Mouse (Mus musculus) retina, embryonic 14.5 days (tissue): ENCODE data around the gene Pcnx.

ENCODE experiments used
- DNase-seq: peaks from one replicate; pipeline ENCODE4 v3.0.0-alpha.2; 2015; ENCODE audit warnings: low spot score

Gene Pcnx

DNA sequence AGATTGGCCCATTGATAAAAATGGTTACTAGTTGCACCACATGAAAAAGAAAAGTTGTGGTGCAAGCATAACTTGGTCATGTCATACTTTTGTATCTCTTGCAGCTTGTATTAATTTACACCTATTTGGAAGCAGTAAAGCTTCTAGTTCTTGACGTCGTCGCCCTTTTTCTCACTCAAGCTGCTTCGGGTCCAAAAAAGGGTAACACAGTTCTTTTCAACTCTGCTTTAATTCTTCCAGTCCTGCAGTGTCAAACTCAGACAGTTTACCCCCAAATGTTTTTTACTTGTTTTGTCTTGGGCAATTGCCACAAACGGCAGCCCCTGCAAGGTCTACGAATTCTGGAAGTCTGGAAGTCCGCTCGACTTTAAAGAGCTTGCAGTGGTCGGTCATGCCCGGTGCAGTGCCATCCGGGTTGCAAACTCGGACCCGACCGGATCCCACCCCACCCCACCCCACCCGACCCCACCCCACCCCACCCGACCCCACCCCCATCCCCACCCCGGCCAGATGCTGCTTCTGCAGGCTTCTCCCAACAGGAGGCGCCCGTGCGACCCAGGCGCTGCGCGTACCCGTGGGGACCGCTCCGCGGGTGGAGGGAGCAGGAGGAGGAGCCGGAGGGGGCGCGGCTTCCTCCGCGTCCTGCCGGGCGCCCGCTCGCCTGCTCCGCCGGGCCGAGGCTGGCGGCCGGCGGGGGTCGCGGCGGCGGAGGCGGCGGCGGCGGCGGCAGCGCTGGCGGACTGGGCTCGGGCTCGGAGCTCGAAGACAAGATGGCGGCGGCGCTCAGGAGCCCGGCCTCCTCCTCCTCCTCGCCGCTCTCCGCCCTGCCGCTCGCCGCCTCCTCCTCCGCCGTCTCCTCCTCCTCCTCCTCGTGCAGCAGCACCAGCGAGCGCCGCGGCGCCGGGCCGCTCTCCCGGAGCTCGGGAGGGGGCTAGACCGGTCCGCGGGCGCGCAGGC, at the start of gene Pcnx:
TSS of gene Pcnx (plus strand) at position 673 of the 957 bp plus-strand sequence.
- DNase-seq, result peak; percentile 87

DNA sequence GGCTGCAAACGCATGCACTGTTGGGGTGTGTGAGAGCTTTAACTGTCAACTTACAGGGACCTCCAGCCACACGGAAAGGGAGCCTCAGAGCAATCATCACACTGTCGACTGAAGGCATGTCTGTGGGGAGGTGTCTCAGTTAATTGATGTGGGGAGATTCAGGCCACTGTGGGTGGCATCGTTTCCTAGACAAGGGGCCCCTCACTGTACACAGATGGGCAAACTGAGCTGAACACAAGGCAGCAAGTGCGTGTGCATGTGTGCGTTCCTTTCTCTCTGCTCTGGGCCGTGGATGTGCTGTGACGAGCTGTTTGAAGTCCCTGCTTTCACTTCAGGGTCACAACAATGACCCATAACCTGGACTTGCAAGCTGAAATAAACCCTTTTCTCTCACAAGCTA, 49.4 kb upstream of the Pcnx start:
- DNase-seq, result peak; percentile 48

DNA sequence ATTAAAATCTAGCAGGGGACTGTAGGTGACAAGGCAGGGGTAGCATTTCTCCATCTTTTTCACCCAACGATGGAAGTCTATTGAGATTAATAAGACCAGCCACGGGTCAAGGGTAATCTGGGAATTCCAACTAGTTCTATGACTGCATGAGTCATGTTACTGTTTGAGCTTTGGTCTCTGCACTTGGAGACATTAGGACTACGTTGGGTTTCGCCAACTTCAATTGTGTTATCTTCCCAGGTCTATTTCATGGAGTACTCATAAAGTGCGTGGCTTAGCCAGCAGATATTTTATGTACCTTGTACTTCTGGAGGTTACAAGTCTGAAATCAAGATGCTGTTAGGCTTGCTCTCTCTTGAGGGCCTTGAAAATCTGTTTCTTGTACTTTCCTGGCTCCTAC, 45.1 kb upstream of the Pcnx start:
- DNase-seq, result no peak

DNA sequence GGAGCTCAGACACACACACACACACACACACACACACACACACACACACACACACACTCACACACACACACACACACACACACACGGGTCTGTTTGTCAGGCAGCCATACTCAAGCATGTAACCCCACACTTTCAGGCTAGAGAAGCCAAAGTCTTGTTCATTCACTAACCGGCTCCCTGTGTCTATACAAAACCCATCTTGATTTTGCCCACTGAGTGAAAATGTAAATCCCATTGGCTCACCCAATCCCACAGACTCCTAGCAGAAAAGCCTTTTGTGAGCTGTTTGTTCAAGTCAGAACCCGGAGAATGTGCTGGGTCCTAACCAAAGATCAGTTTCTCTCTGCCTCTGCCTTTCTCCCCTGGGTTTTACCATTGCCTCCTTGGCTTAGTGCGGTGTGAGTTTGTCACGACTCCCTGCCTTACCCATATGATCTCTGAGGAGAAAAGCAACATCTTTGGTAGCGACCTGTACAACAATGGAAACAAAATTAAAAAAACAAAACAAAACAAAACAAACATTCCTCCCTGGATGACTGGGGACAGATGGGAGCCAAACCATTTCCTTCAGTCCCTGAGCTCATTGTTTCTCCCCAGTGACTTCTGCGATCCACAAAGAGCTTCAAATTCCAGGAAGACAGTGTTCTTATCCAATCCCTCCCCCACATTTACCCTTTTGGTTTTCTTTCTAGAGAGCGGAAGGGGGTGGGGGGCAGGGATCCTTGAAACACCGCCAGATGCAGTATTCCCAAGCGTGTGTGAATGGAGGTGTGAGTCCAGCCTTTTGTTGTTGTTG, 43.3 kb upstream of the Pcnx start:
- DNase-seq, result peak; percentile 51

DNA sequence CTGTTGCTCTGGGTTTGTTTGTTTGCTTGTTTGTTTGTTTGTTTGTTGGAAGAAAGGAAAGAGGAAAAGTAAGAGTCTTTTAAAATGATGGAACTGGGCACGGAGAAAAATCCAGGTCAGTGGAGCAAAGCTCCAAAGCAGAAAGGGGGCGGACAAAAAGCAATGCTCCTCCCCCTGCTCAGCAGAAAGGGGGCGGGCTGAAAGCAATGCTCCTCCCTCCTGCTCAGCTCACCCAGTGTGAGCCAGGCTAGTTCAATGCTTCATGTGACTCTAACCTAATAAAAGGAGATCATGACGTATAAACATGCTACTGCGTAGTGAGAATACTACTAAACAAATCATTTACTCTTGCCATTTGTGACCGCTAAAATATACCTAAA, 42.7 kb upstream of the Pcnx start:
- DNase-seq, result peak; percentile 57

DNA sequence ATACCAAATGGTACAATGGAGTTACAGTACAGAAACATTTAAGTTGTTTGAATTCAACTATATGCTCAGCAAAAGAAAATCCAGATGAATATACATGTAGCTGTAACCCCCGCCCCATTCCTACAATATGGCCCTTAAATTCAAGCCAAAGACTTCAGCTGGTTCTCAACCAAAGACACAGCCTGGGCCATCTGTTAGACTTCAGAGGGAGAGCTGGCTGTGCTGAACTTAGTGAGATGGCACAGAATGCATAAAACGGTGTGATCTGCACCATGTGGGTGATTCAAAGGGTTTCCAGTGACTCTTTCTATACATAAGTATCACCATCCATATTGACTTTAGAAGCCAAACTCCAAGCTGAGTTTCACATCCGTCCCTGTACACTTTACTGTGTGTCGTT, 39.1 kb upstream of the Pcnx start:
- no peak for DNase-seq

DNA sequence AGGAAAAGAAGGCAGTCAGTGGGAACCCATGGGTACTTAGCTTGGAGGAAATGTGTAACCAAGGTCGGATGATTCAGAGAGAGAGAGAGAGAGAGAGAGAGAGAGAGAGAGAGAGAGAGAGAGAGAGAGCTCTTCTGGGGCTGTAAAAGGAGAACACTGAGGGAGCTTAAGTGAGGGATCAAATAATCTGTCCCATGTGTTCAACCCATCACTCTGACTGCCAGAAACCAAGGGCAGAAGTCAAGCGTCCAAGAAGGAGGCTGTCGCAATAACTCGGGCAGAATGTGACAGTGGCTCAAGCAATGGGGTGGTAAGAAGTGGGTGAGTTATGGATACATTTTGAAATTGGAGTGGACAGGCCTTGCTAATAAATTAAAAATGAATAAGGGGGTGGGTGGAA, 37.6 kb upstream of the Pcnx start:
- no peak for DNase-seq

DNA sequence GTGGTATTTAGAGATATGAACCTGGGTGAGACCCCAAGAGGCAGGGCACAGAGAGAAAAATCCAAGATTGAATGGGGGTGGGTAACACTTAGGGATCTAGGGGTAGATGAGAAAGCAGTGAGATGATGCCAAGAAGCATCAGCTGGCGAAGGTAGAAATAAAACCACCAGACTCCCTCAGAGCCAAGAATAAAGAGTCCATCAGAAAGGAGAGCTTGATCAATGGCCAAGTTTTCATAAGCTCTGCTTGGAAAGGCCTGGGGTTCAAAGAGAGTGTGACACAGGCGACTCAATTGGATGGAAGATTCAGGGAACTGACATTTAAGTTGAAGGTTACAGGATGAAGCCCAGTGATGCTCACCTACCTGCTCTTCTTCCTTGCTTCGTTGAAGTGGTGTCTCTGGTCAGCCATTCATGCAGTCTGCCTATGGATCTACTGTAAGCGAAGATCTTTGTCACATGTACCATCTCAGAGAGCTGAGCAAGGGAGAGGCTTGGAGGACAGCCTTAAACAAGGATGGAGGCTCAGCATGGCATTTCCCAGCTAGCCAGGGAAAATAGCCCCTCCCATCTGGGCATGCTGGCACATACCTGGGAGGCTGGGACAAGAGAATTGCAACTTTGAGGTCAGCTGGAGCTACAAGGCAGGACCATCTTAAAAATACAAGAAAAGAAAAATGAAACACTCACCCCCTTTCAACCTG, 36.9 kb upstream of the Pcnx start:
- DNase-seq, result no peak

DNA sequence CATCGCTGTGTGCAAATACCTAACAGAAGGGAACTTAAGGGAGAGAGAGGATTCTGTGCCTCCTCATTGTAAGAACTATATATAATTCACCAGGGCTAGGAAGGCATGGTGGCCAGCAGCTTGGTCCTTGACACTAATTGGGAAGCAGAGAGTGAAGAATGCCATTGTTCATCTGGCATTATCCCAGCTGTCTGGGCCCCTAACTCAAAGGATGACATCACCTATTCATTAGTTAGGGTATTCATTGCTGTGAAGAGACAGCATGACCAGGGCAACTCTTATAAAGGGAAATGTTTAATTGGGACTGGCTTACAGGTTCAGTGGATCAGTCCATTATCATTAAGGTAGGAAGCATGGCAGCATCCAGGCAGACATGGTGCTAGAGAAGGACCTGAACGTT, 31.5 kb upstream of the Pcnx start:
- DNase-seq, result peak; percentile 72

DNA sequence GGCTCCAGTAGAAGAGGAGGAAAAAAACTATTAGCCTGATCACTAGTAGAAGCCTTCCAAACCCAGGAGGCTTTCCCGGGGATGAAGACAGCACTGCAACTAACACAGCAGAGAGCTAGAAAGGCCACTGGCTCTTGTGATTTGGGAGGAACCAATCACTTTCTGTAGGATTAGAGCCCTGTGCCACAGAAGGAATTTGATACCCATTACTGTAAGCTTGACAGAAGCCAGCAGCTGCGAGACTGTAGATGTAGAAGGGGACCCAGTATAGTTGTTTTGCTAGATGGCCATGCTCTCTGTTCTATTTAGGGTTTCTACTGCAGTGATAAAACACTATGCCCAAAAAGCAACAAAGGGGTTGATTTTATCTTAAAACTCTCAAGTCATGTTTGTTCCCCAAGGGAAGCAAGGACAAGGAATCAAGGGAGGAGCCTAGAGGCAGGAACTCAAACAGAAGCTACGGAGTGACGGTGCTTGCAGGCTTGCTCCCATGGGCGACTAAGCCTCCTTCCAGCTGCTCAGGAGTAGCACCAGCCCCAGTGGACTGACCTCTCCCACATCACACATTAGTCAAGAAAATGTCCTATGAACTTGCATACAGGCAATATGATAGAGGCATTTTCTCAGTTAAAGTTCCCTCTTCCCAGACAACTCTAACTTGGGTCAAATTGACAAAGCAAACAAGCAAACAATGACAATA, 27.6 kb upstream of the Pcnx start:
- no peak for DNase-seq

DNA sequence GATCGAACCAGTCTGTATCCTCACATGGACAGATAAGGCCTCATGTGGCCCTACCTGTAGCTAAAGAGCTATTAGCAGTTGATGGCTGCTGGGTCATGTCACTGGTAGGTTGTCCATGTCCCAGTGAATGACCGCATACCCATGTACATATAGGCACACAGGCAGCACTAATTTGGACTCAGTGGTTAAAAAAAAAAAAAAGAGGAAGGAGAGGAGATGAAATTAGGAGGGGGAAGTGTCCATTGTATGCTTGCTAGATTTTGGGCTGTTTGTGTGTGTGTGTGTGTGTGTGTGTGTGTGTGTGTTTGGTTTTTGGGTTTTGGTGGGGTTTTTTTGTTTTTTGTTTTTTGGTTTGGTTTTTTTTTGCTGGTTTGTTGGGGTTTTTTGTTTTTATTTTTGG, 26.7 kb upstream of the Pcnx start:
- no peak for DNase-seq

DNA sequence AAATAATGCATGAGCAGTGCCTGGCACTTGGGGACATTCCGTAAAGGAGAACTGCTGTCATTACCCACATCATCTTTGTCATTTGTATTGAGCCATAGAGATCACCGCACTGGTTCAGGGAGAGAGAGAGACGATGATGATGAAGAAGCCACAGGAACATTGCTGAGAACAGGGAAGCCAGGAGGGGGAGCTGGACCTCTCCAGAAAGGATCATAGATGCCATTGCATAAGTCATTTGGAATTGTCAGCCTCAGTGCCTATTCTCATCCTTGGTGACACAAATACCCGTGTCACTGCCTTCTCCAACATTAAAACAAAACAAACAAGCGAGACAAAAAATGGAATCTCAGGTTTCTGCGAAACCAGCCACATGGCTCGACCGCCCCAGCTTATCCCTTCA, 23.7 kb upstream of the Pcnx start:
- DNase-seq, result no peak

DNA sequence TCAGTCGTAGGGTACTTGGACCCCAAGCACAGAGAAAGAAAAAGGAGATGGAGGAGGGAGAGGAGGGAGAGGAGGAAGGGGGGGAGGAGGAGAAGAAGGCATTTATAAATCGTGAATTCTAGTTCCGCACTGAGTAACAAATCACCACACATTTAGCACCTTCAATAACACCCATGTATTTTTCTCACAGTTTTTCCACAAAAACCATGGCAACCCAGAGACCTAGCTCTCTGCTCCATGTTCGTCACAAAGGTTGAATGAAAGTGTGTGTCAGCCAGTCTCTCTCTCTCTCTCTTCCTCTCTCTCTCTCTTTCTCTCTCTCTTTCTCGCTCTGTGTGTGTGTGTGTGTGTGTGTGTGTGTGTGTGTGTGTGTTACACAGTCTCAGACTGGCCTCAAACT, 22.4 kb upstream of the Pcnx start:
- DNase-seq, result no peak

DNA sequence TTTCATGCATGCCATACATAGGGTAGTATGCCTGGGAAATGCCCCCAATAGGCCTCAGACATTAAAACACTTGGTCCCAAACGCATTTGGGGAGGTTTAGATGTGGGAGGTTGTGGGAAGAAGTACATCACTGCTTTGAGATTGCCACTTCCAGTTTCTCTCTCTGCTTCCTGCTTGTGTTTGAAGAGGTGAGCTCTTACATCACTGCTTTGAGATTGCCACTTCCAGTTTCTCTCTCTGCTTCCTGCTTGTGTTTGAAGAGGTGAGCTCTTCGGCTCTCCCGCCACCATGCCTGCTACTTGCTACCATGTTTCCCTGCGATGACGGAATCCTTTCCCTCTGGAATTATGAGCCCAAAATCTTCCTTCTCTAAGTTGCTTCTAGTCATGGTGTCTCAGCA, 20.2 kb upstream of the Pcnx start:
- no peak for DNase-seq

DNA sequence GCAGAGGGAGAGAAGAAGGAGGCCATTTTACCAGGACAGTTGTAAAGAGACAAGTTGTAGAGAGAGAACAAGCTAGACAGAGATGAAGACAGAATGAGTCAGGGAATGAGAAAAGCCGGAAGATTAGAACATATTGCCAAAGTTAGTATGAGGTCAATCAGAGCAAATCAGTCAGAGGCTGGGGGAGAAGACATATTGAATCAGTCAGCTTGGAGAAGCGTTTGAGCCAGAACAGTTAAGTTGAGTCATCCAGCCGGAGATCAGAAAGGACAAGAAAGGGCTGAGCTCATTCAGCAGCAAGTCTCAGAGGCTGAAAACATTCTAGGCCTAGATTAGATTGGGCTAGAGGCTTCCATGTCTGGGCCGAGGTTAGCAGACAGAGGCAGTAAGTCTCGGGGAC, 18.8 kb upstream of the Pcnx start:
- DNase-seq, result no peak

DNA sequence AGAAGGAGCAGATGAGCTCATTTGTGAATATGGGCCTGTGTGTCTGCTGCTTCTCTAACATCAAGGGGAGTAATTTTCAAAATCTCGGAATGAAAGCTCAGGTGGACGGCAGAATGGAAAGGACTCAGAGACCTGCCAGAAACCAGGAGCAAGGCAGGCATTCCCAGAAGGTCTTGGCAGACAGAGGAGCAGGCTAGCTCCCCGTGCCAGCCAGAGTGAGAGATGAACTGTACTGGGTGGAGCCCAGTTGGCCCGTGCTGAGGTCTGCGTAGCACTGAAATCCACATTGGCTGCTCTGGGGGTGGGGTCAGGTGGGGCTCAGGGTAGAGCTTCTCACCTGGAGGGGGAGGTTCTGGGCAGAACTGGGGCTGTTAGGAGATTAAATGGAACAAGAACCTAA, 16.3 kb upstream of the Pcnx start:
- no peak for DNase-seq

DNA sequence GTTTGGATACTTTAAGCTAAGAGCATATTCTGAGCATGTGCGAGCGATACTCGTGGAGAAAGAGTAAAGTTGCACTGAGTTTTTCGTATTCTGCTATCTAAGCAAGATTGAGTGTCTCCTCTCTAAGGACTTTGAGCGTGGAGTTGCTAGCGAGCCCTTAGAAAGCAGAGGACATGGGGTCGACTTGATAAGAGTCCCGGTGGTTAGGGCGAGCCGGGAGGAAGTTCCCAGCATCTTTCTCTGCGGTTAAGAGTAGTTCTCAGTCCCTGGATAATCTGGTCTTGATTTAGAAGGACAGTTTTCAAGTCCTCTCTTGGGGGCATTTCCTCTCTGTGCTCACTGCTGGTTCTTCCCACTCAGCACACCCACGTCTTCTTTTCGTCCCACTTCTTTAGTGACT, 15.3 kb upstream of the Pcnx start:
- no peak for DNase-seq

DNA sequence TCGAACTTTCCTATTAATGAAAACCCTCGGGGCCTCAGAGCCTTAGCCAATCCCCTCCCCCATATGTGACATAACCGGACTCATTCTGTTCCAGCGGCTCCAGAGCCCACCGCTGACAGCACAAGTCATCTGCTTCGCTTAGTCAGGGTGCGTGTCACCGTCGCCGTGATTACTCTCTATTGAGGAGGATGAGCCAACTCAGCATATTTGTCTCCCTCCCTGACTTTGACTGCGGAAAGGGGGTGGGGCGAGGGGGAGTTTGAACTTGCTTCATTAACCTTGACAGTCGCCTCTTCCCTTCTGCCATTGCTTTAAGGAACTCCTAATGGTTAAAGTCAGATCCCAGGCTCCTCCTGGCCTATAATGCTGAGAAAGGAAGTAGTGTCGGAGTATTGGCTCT, 14.8 kb upstream of the Pcnx start:
- peak; percentile 70 for DNase-seq

DNA sequence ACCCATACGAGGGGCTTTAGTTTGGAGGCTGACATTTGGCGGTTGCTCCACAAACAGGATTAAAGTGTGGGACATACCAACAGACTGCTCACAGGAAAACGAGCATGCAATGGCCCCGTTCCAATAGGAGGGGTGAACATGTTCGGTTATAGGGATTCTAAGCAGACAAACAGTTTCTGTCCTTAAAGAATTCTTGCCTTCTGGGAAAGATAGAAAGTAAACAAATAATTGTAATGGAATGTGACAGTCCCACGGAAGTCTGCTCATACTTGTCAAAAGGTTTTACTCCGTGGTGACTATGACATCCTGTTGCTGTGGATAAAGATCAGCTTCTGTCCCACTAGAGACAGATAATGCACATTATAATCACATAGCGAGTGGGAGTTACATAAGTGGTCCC, 10.2 kb upstream of the Pcnx start:
- DNase-seq, result no peak

DNA sequence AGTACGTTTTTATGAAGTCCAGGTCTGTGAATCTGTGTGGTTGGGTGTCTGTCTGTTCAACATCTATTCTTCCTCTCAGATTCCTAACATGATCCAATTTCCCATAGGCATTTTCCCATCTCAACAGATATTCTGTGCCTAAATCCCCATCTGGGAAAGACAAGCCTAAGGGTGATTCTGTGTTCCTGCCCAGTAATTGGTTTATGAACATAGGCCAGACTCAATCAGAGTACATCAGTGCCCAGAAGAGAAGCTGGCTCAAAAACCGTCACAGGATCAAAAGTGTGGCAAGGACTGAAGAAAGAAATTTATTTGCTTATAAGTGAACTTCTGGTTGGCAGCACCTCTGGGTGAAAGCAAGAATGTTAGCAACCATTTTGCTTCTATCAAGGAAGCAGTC, 7.3 kb upstream of the Pcnx start:
- no peak for DNase-seq

DNA sequence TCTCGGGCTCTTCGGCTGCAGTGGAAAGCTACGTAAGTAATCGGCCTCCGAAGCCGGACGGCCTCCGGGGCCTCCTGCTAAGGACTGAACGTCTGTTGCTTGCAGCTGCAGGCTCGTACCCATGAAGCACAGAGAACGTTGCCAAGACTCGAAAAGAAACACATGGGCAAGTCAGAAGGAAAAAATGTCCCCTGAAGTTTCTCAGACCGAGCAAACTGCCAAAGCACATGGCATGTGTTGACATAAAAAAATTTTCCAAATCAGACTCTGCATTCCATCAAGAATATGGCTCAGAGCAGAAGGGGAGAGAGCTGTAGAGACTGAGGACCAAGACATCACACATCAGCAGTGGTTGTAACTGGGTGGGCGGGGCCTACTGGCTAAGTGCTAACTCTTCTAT, 6.8 kb upstream of the Pcnx start:
- DNase-seq, result no peak

DNA sequence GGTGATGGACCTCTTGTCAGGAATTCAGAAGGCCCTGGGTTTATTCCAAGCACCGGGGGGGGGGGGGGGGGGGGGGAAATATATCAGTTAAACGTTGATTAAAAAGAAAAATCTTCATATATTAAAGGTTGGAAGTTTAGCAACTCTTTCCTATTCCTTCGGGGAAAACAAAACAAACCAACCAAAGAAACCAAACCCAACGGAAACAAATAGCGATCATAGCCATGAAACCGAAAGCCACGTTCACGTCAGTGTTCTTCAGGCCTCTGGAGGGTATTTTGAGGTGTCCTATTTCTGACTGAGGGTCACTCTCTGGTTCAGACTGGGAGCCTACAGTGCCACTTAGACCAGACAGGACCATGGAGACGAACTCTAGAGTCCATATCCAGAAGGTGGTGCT, 6.3 kb upstream of the Pcnx start:
- no peak for DNase-seq
